Mouse (Mus musculus): ENCODE measurements around the gene Fam129b. TPM values are rescaled to one million over a fixed set of nuclear protein-coding genes. Genes with fewer than 3 reads are reported as not detected.
A peak's percentile ranks its signal among the peaks of the same experiment; 100 is the strongest.

Fam129b gene
- polyA plus RNA-seq, 1 experiment from 2014 or later, result 30.7 TPM

GRCm38 (mm10) chr2:32863317-32863716 is 12.6 kb upstream of the Fam129b start:
- no peak overlapping the region for H3K4me2 ChIP-seq

GRCm38 (mm10) chr2:32864755-32865154 is 11.2 kb upstream of the Fam129b start:
- no peak for ATAC-seq (ENCODE audit: low FRiP score)
- no peak overlapping the region for H3K4me3 ChIP-seq (replicated peaks)
- 61% methylated on average over 2 of the region's 2 CpGs for WGBS
- H3K9me3 ChIP-seq (replicated peaks), result no peaks in the 10 kb centered on the region
- H3K36me3 ChIP-seq, result no peaks in the 10 kb centered on the region
- no peaks in the 10 kb centered on the region for H3K27me3 ChIP-seq (replicated peaks)
- no peak overlapping the region for H3K9ac ChIP-seq (replicated peaks)
- H3K4me1 ChIP-seq, result no peaks in the 10 kb centered on the region
- H3K27ac ChIP-seq (replicated peaks), result no peak overlapping the region
- H3K4me2 ChIP-seq, result no peak overlapping the region

More at GRCm38 (mm10) chr2:32863317-32863716, 12.6 kb upstream of the Fam129b start:
- Histone ChIP-seq H3K36me3 (no peaks in the 10 kb centered on the region), H3K27ac (replicated peaks) (no peak overlapping the region), H3K9me3 (replicated peaks) (no peaks in the 10 kb centered on the region), H3K4me1 (no peaks in the 10 kb centered on the region), H3K9ac (replicated peaks) (no peak overlapping the region), H3K4me3 (replicated peaks) (no peak overlapping the region), H3K27me3 (replicated peaks) (no peaks in the 10 kb centered on the region)
- WGBS, result 94% methylated on average over 3 of the region's 3 CpGs
- ATAC-seq (ENCODE audit: low FRiP score), result no peak

- no peak overlapping the region for H3K9ac ChIP-seq (replicated peaks)
These were observed 8.6 kb upstream of the Fam129b start for GRCm38 (mm10) chr2:32867354-32867753.

GRCm38 (mm10) chr2:32869721-32870274 is 6.1 kb upstream of the Fam129b start:
- Histone ChIP-seq H3K4me3 (replicated peaks) (no peak overlapping the region), H3K9ac (replicated peaks) (no peak overlapping the region), H3K4me1 (peaks cover 13% of the 10 kb centered on the region), H3K4me2 (no peak overlapping the region), H3K27me3 (replicated peaks) (no peaks in the 10 kb centered on the region), H3K27ac (replicated peaks) (no peak overlapping the region), H3K9me3 (replicated peaks) (no peaks in the 10 kb centered on the region), H3K36me3 (no peaks in the 10 kb centered on the region)
- WGBS, result 63% methylated on average over 6 of the region's 6 CpGs
- no peak for ATAC-seq (ENCODE audit: low FRiP score)

More at GRCm38 (mm10) chr2:32867354-32867753, 8.6 kb upstream of the Fam129b start:
- no peaks in the 10 kb centered on the region for H3K27me3 ChIP-seq (replicated peaks)
- no peaks in the 10 kb centered on the region for H3K9me3 ChIP-seq (replicated peaks)
- no peak for ATAC-seq (ENCODE audit: low FRiP score)
- H3K36me3 ChIP-seq, result no peaks in the 10 kb centered on the region
- no peak overlapping the region for H3K4me3 ChIP-seq (replicated peaks)
- no peaks in the 10 kb centered on the region for H3K4me1 ChIP-seq
- 75% methylated on average over 4 of the region's 4 CpGs for WGBS
- no peak overlapping the region for H3K27ac ChIP-seq (replicated peaks)
- no peak overlapping the region for H3K4me2 ChIP-seq

GRCm38 (mm10) chr2:32870275-32871100 is 5.4 kb upstream of the Fam129b start:
- Histone ChIP-seq H3K27me3 (replicated peaks) (no peaks in the 10 kb centered on the region), H3K9ac (replicated peaks) (no peak overlapping the region)

GRCm38 (mm10) chr2:32874070-32874469 is 1.8 kb upstream of the Fam129b start:
- 79% methylated on average over 3 of the region's 3 CpGs for WGBS

More at GRCm38 (mm10) chr2:32870275-32871100, 5.4 kb upstream of the Fam129b start:
- Histone ChIP-seq H3K36me3 (no peaks in the 10 kb centered on the region), H3K4me2 (no peak overlapping the region), H3K4me3 (replicated peaks) (no peak overlapping the region), H3K4me1 (peaks cover 19% of the 10 kb centered on the region), H3K27ac (replicated peaks) (no peak overlapping the region), H3K9me3 (replicated peaks) (no peaks in the 10 kb centered on the region)
- WGBS, result 46% methylated on average over 8 of the region's 8 CpGs
- no peak for ATAC-seq (ENCODE audit: low FRiP score)

GRCm38 (mm10) chr2:32874951-32875674 is 801 bp upstream of the Fam129b start:
- H3K4me1 ChIP-seq, result peaks cover 53% of the 10 kb centered on the region
- H3K27ac ChIP-seq (replicated peaks), result peak overlapping the region; percentile 92
- H3K27me3 ChIP-seq (replicated peaks), result no peaks in the 10 kb centered on the region
- H3K36me3 ChIP-seq, result no peaks in the 10 kb centered on the region
- no peaks in the 10 kb centered on the region for H3K9me3 ChIP-seq (replicated peaks)
- WGBS, result 9% methylated on average over 15 of the region's 15 CpGs
- peak overlapping the region; percentile 88 for H3K9ac ChIP-seq (replicated peaks)
- H3K4me3 ChIP-seq (replicated peaks), result peak overlapping the region; percentile 89
- H3K4me2 ChIP-seq, result peak overlapping the region; percentile 83
- ATAC-seq (ENCODE audit: low FRiP score), result peak; percentile 15; the same call in 1 of the 2 replicates

More at GRCm38 (mm10) chr2:32874070-32874469, 1.8 kb upstream of the Fam129b start:
- no peak overlapping the region for H3K4me3 ChIP-seq (replicated peaks)
- H3K36me3 ChIP-seq, result no peaks in the 10 kb centered on the region
- H3K4me2 ChIP-seq, result peak overlapping the region; percentile 83
- no peak for ATAC-seq (ENCODE audit: low FRiP score)
- H3K9me3 ChIP-seq (replicated peaks), result no peaks in the 10 kb centered on the region
- peaks cover 42% of the 10 kb centered on the region for H3K4me1 ChIP-seq
- no peaks in the 10 kb centered on the region for H3K27me3 ChIP-seq (replicated peaks)
- H3K27ac ChIP-seq (replicated peaks), result peak overlapping the region; percentile 23; the same call in 1 of the 2 replicates
- H3K9ac ChIP-seq (replicated peaks), result no peak overlapping the region

GRCm38 (mm10) chr2:32876490-32877302 is 782 bp downstream of the Fam129b start:
- peak overlapping the region; percentile 89 for H3K4me3 ChIP-seq (replicated peaks)
- H3K9me3 ChIP-seq (replicated peaks), result no peaks in the 10 kb centered on the region
- H3K4me1 ChIP-seq, result peaks cover 69% of the 10 kb centered on the region
- H3K27me3 ChIP-seq (replicated peaks), result no peaks in the 10 kb centered on the region
- H3K27ac ChIP-seq (replicated peaks), result peak overlapping the region; percentile 92
- peak overlapping the region; percentile 88 for H3K9ac ChIP-seq (replicated peaks)
- peak; percentile 19; the same call in 1 of the 2 replicates for ATAC-seq (ENCODE audit: low FRiP score)
- no peaks in the 10 kb centered on the region for H3K36me3 ChIP-seq
- peak overlapping the region; percentile 83 for H3K4me2 ChIP-seq
- WGBS, result 4% methylated on average over 20 of the region's 20 CpGs

- peak overlapping the region; percentile 88 for H3K9ac ChIP-seq (replicated peaks)
- H3K36me3 ChIP-seq, result no peaks in the 10 kb centered on the region
- no peaks in the 10 kb centered on the region for H3K9me3 ChIP-seq (replicated peaks)
- peaks cover 70% of the 10 kb centered on the region for H3K4me1 ChIP-seq
- H3K27me3 ChIP-seq (replicated peaks), result no peaks in the 10 kb centered on the region
- no peak for ATAC-seq (ENCODE audit: low FRiP score)
- H3K4me3 ChIP-seq (replicated peaks), result peak overlapping the region; percentile 89
- H3K4me2 ChIP-seq, result peak overlapping the region; percentile 83
- 36% methylated on average over 5 of the region's 5 CpGs for WGBS
- H3K27ac ChIP-seq (replicated peaks), result peak overlapping the region; percentile 92; the same call in 1 of the 2 replicates
These were observed 1.4 kb downstream of the Fam129b start for GRCm38 (mm10) chr2:32877303-32877702.

GRCm38 (mm10) chr2:32877761-32878393 is 2.0 kb downstream of the Fam129b start:
- peaks cover 74% of the 10 kb centered on the region for H3K4me1 ChIP-seq
- no peaks in the 10 kb centered on the region for H3K27me3 ChIP-seq (replicated peaks)
- 66% methylated on average over 6 of the region's 6 CpGs for WGBS
- peak overlapping the region; percentile 83 for H3K4me2 ChIP-seq
- no peaks in the 10 kb centered on the region for H3K36me3 ChIP-seq
- peak overlapping the region; percentile 89 for H3K4me3 ChIP-seq (replicated peaks)
- no peaks in the 10 kb centered on the region for H3K9me3 ChIP-seq (replicated peaks)
- ATAC-seq (ENCODE audit: low FRiP score), result no peak
- peak overlapping the region; percentile 88 for H3K9ac ChIP-seq (replicated peaks)
- no peak overlapping the region for H3K27ac ChIP-seq (replicated peaks)

All from neural tube, embryonic 15.5 days (tissue).